Mouse (Mus musculus): Measurements from ENCODE around the gene Pabpc4l.
"Not testable (repeated sequence)": the region's sequence is repeated elsewhere in the genome, so short reads cannot be mapped to it uniquely, and the experiment has no call there.

Pabpc4l gene

GRCm38 (mm10) chr3:46447481-46448265 is at the start of gene Pabpc4l:
Pabpc4l (minus strand) TSS chr3:46448219.
- peak; percentile 75 for DNase-seq

GRCm38 (mm10) chr3:46490989-46491259 is 42.9 kb upstream of the Pabpc4l start:
- no peak for DNase-seq

GRCm38 (mm10) chr3:46490132-46490988 is 42.3 kb upstream of the Pabpc4l start:
- no peak for DNase-seq

- DNase-seq = not testable (repeated sequence)
These were observed 38.1 kb upstream of the Pabpc4l start for GRCm38 (mm10) chr3:46486091-46486490.

- DNase-seq = no peak
These were observed 180 bp upstream of the Pabpc4l start for GRCm38 (mm10) chr3:46448266-46448532.

GRCm38 (mm10) chr3:46431416-46431815 is 16.6 kb downstream of the Pabpc4l start:
- DNase-seq = no peak

Measured in lung, postnatal 10 days (tissue).